In genomic region chr6:88051206-88051605, GRCm38 (mm10) we compare ENCODE assay signal across 19 mouse cellular contexts.
"Had no signal": no experiment of that assay in that cellular context is flagged by ENCODE, and none has a peak within 500 bp of the region (broad histone marks: within the 10 kb centered on the region; RNA-seq: fewer than 3 reads in every experiment).

No protein-coding gene starts in this region.

- H3K4me1 ChIP-seq: limb, embryonic 15.5 days; midbrain, embryonic 10.5 days; midbrain, embryonic 12.5 days; neural tube, embryonic 13.5 days; neural tube, embryonic 15.5 days had no signal

- H3K27me3 ChIP-seq: limb, embryonic 15.5 days had no signal

- H3K4me3 ChIP-seq: limb, embryonic 15.5 days; midbrain, embryonic 10.5 days; midbrain, embryonic 12.5 days; myocyte; neural tube, embryonic 13.5 days; neural tube, embryonic 15.5 days had no signal

- H3K9me3 ChIP-seq: limb, embryonic 15.5 days; midbrain, embryonic 10.5 days; midbrain, embryonic 12.5 days; neural tube, embryonic 13.5 days; neural tube, embryonic 15.5 days had no signal

- ATAC-seq: midbrain, embryonic 16.5 days had no signal

- H3K36me3 ChIP-seq: limb, embryonic 15.5 days; midbrain, embryonic 10.5 days; midbrain, embryonic 12.5 days; neural tube, embryonic 13.5 days; neural tube, embryonic 15.5 days had no signal

- H3K27ac ChIP-seq: limb, embryonic 15.5 days; liver, embryonic 14.5 days; midbrain, embryonic 10.5 days; midbrain, embryonic 12.5 days; neural tube, embryonic 13.5 days; neural tube, embryonic 15.5 days had no signal

- H3K9ac ChIP-seq: limb, embryonic 15.5 days; liver, embryonic 14.5 days; lung, embryonic 14.5 days; midbrain, embryonic 12.5 days; neural tube, embryonic 13.5 days; neural tube, embryonic 15.5 days had no signal

- DNase-seq: lung, embryonic 14.5 days; midbrain, embryonic 14.5 days; retina, postnatal 1 day; right cerebral cortex, adult 18-20 months; right cerebral cortex, postnatal 25 days; right cerebral cortex, postnatal 4 days; spleen, adult 18-20 months; thymus, adult 18-20 months; thymus, postnatal 14 days; thymus, postnatal 36 days had no signal

- H3K4me2 ChIP-seq: limb, embryonic 15.5 days; liver, embryonic 11.5 days; lung, embryonic 14.5 days; midbrain, embryonic 12.5 days; neural tube, embryonic 13.5 days; neural tube, embryonic 15.5 days had no signal
